Mouse (Mus musculus) small intestine, adult 2 months (tissue): ENCODE data around the gene Phlda1.

Source experiments
- CTCF ChIP-seq: fragments of 200-500 bp; IDR thresholded peaks from 2 replicates; pipeline ENCODE4 v1.5.1; 2012; ENCODE audit warnings: low read depth, mild to moderate bottlenecking, control low read depth, inconsistent platforms, low read length, moderate library complexity, mixed read lengths; ENCODE audit not compliant: insufficient replicate concordance, insufficient read length; ENCODE audit errors: extremely low read depth
- POLR2A ChIP-seq: fragments of 200-500 bp; IDR thresholded peaks from 2 replicates; pipeline ENCODE4 v1.6.1; 2012; ENCODE audit warnings: low read depth, mild to moderate bottlenecking, control low read depth, inconsistent platforms, low read length, moderate library complexity

DNA sequence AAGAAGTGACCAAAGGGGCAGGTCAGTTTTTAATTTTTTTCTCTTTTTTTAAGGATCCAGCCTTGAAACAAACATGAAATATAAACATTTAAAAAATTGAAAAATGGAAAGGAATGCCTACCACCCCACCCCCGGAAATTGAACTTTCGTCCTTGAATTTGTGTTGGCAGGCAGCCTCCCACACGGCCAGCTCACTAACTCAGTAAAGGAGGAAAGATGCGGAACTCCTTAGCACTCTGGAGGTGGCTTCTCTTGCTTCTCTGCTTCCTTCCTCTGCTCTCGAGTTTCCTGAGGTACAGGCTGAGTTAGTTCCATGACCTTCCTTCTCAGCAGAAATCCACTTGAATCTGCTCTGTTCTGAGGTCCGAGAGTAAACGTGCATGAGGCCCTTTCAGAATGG lies 4.7 kb downstream of the Phlda1 start:
- TF ChIP-seq POLR2A, result no peak
- TF ChIP-seq CTCF, result no peak
